Mouse (Mus musculus): ENCODE measurements around the gene Olfr1441.

The Olfr1441 gene

DNA sequence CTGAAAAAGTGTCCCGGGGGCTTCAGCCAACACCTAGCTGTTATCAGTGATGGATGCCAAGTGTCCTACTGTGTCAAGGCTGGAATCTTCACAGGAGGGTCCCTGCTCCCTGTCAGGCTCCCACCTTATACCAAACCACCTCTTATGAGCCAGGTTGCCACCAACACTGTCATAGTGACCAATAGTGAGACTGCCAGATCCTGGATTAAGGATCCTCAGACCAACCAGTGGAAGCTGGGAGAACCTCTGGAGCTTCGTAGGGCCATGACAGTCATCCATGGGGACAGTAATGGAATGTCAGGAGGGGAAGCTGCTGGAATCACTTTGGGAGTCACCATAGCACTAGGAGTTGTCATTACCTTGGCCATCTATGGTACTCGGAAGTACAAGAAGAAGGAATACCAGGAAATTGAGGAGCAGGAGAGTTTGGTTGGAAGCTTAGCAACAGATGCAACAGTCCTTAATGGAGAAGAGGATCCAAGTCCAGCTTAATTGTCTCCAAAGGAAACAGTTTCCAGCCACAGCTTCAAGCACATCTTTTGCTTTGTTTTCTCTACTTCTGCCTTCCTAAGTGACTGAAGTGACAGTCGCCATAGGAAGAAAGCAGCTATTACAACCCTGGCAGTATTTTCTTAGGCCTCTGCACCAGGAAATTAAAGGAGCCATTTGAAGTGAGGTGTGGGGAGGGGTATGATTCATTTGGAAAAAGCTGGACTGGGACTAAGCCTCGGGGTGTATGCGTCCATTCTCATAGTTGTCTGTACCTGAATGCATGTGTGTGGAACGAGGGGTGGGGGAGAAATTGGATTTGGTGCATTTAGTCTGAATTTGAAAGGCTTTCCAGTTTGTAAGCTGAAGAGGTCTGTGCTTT, 45.9 kb downstream of the Olfr1441 start:
- DNase-seq (ENCODE audit: low read depth, low spot score), result no peak

DNA sequence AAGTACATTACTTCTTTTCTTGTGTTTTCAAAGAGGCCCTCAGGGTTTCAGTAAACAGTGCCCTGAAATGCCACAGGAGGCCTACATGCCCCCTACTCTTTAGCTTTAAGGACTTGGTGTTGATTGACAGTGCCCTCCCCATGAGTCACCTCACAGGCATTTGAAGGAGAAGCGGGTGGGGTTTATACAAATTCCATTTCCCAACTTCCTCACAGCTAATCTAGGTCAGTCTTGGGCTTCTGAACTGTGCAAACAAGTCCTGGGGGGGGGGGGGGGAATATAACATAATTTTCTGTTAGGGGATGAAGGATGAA, 46.4 kb downstream of the Olfr1441 start:
- peak; percentile 68 for DNase-seq (ENCODE audit: low read depth, low spot score)

DNA sequence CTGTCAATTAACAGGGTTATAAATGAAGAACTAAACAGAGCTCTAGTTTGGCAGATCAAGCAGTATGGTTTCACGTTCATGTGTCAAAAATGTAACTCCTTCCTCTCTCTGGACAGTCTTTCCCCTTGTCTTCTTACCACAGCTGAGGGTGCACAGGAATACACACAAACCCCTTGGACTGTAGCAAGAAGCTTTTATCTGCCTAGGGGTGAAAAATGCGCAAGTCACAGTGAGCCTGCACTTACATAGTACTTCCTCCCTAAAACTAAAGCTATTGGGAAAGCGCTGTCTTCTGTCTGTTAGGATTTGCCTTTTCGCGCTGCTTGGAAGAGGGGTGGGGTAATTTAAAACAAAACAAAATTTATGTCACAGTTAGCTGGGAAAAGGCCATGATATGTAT, 46.9 kb downstream of the Olfr1441 start:
- DNase-seq (ENCODE audit: low read depth, low spot score), result peak; percentile 15

DNA sequence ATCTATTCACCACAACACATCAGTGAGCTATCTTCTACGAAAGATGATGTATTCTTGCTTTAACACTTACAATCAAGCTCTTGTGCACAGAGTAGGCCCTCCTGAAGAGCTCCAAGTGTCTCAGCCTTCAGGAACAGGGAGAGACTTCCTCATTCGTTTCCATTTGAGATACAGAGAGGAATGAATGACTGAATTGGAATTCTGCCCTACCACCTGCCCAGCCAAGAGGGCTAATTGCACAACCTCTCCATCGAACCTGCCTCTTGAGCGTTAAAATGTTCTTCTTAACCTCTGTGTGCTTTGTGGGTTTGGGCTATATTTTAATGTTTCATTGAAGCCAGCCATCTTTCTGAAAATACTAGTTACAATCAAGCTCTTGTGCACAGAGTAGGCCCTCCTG, 47.4 kb downstream of the Olfr1441 start:
- no peak for DNase-seq (ENCODE audit: low read depth, low spot score)

DNA sequence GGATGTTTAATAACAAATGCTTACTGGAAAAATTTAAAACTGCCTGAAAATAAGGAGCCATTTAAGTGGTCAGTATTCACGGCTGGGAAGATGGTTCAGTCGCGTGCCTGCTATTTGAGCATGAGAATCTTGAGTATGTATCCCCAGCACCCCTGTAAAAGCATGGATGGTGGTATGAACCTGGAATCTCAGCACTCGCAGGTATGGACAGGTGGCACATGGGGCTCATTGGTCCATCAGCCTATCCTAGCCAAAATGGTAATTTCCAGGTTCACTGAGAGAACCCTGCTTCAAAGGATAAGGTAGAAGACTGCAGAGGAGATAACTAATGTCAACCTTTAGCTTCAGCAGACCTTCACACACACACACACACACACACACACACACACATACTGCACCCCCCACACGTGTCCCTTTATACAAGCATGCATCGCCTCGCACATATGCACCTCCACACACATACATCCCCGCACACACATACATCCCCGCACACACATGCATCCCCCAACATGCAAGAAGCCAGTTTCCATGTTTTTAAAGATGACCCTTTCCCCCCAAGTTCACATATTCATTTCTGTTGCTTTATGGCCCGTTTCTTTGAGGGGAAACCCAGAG, 48.4 kb downstream of the Olfr1441 start:
- DNase-seq (ENCODE audit: low read depth, low spot score), result no peak

DNA sequence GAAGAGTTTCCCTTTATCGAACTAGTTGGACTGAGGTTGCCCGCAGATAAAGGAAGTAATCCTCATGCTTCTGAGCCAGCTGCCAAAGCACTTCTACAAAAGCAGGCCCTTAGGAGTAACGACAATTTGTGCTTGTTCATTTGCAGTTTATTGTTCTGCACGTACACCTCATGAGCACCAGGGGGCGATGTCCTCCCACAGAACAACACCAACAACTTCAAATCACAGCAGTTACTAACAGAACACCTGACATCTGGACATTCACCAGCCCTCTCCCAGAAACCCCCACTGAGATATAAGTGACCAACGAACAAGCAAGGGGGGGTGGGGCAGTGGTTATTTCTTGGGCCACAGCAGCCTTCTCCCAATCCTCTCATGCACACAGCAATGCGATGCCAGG, 49.0 kb downstream of the Olfr1441 start:
- peak; percentile 80 for DNase-seq (ENCODE audit: low read depth, low spot score)

DNA sequence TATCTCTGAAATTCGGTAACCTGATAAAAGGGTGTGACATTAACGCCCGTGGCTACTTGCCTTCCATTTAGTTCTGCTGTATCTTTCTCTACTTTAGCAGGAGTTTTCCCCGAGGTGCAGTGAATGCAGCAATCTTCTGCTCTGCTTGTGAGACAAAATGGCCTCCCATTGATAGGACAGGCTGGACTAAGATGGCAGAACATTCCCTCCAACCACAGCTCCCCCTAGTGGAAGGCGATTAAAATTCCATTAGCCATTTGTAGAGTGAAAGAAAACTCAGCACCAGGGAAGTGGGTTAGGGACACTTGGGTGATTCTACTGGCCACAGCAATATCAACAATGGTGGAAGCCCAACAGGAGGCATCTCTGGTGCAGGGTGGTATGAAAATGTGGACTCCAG, 50.2 kb downstream of the Olfr1441 start:
- DNase-seq (ENCODE audit: low read depth, low spot score), result peak; percentile 87

DNA sequence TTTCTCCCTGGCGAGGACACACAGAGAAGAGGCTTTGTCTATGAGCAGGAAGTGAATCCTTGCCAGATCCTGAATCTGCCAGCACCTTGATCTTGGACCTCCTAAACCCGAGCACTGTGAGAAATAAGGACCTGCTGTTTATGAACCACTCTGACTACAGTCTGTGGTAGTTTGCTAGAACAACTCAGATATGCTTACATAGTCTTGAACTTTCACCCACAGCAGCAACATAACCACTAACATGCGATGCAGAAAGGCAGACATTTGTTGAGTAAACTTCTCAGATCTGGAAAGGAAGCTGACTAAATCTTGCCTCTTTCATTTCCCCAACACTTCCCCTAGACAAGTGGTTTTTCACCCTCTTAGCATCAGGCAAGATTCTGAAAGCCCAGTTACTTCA, 54.6 kb downstream of the Olfr1441 start:
- no peak for DNase-seq (ENCODE audit: low read depth, low spot score)

DNA sequence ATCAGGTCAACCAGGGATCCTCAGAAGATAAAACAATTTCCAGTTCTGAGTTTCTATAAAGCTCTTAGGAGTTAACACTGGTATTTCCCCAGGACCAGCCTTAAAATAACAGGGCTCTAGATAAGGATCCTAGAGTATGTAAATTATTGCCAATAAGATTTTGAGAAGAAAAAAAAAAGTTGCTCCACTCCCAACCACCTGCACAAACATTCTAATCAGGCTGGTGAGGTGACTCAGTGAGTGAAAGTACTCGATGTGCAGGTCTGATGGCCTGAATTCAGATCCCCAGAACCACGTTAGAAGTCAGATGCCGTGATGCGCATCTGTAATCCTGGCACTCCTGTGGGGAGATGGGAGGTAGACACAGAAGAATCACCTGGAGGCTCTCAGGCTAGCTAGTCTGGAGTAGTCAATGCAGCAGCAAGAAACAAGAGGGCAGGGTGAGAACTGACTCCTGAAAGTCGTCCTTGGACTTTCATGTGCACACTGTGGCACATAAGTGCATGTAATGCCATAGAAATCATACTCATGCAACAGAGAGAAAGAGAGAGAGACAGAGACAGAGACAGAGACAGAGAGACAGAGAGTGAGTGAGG, 55.2 kb downstream of the Olfr1441 start:
- DNase-seq (ENCODE audit: low read depth, low spot score), result no peak

Data from R1 (cell line).